Mouse (Mus musculus): ENCODE results near the gene Mpv17. TPM values are rescaled to one million over a fixed set of nuclear protein-coding genes. Genes with fewer than 3 reads are reported as not detected.

Mpv17 gene
- polyA plus RNA-seq, 1 experiment from 2014 or later = 59.9 TPM

- Histone ChIP-seq H3K27ac (no peak within 1 kb of the TSS), H3K4me3 (ENCODE audit: inconsistent target) (no peak within 1 kb of the TSS), H3K36me3 (ENCODE audit: inconsistent target) (no peaks in the 10 kb centered on the region), H3K79me2 (ENCODE audit: inconsistent target) (no peaks in the 10 kb centered on the region)
- 52% methylated on average over 9 of the region's 9 CpGs for WGBS (ENCODE audit: missing documents)
These were observed 48.2 kb downstream of the Mpv17 start, which contains the start of gene Dnajc5g for GRCm38 (mm10) chr5:31105814-31106335. Gene Dnajc5g (plus strand): TSS chr5:31106285.

GRCm38 (mm10) chr5:31095711-31096480 lies 58.2 kb downstream of the Mpv17 start:
- Histone ChIP-seq H3K4me3 (ENCODE audit: inconsistent target) (peak overlapping the region; percentile 10; the same call in 1 of the 2 replicates), H3K27ac (no peak overlapping the region), H3K36me3 (ENCODE audit: inconsistent target) (no peaks in the 10 kb centered on the region), H3K79me2 (ENCODE audit: inconsistent target) (no peaks in the 10 kb centered on the region)
- 40% methylated on average over 11 of the region's 11 CpGs for WGBS (ENCODE audit: missing documents)

- Histone ChIP-seq H3K27ac (no peak overlapping the region), H3K36me3 (ENCODE audit: inconsistent target) (no peaks in the 10 kb centered on the region), H3K79me2 (ENCODE audit: inconsistent target) (no peaks in the 10 kb centered on the region), H3K4me3 (ENCODE audit: inconsistent target) (peak overlapping the region; percentile 10; the same call in 1 of the 2 replicates)
- WGBS (ENCODE audit: missing documents) = 1% methylated on average over 59 of the region's 59 CpGs
These were observed 59.0 kb downstream of the Mpv17 start for GRCm38 (mm10) chr5:31094799-31095691.

GRCm38 (mm10) chr5:31094100-31094798 lies 59.8 kb downstream of the Mpv17 start:
- no peak overlapping the region for H3K27ac ChIP-seq
- no peak overlapping the region for H3K4me3 ChIP-seq (ENCODE audit: inconsistent target)
- WGBS (ENCODE audit: missing documents) = 5% methylated on average over 28 of the region's 29 CpGs
- H3K79me2 ChIP-seq (ENCODE audit: inconsistent target) = no peaks in the 10 kb centered on the region
- no peaks in the 10 kb centered on the region for H3K36me3 ChIP-seq (ENCODE audit: inconsistent target)

- Histone ChIP-seq H3K36me3 (ENCODE audit: inconsistent target) (no peaks in the 10 kb centered on the region), H3K79me2 (ENCODE audit: inconsistent target) (no peaks in the 10 kb centered on the region), H3K27ac (no peak overlapping the region), H3K4me3 (ENCODE audit: inconsistent target) (no peak overlapping the region)
- 4% methylated on average over 49 of the region's 54 CpGs for WGBS (ENCODE audit: missing documents)
These were observed 60.7 kb downstream of the Mpv17 start for GRCm38 (mm10) chr5:31093151-31094041.

GRCm38 (mm10) chr5:31092231-31092975 lies 61.6 kb downstream of the Mpv17 start:
- Histone ChIP-seq H3K27ac (no peak overlapping the region), H3K79me2 (ENCODE audit: inconsistent target) (no peaks in the 10 kb centered on the region), H3K36me3 (ENCODE audit: inconsistent target) (no peaks in the 10 kb centered on the region), H3K4me3 (ENCODE audit: inconsistent target) (no peak overlapping the region)
- WGBS (ENCODE audit: missing documents) = 10% methylated on average over 52 of the region's 53 CpGs

Other genes with a start within 250 kb of the Mpv17 start
- 186 to 192 TPM (median 190 TPM) in 3 replicates for gene Ost4, start 246.5 kb downstream of the Mpv17 start, polyA plus RNA-seq (2018)
- 21.8 to 51.0 TPM (median 46.5 TPM) in 3 replicates for gene Emilin1, start 240.8 kb downstream of the Mpv17 start, polyA plus RNA-seq (2018)
- gene Khk, start 232.8 kb downstream of the Mpv17 start, polyA plus RNA-seq (2018) = 10.2 to 18.1 TPM (median 14.4 TPM) in 3 replicates
- 0.17 TPM in 1 of 3 replicates, not detected in the others for gene Cgref1, start 208.7 kb downstream of the Mpv17 start, polyA plus RNA-seq (2018)
- gene Preb, start 193.9 kb downstream of the Mpv17 start, polyA plus RNA-seq (2018) = 68.1 to 87.2 TPM (median 71.0 TPM) in 3 replicates
- gene Tcf23, start 185.6 kb downstream of the Mpv17 start, polyA plus RNA-seq (2018) = not detected in 3 replicates
- gene Atraid, start 105.9 kb downstream of the Mpv17 start, polyA plus RNA-seq (2018) = 73.4 to 150 TPM (median 103 TPM) in 3 replicates
- gene Slc5a6, start 105.3 kb downstream of the Mpv17 start, polyA plus RNA-seq (2018) = 3.3 to 6.2 TPM (median 5.1 TPM) in 3 replicates
- gene Cad, start 99.5 kb downstream of the Mpv17 start, polyA plus RNA-seq (2018) = 5.8 to 16.7 TPM (median 7.3 TPM) in 3 replicates
- gene Dnajc5g, start 48.0 kb downstream of the Mpv17 start, polyA plus RNA-seq (2018) = not detected in 3 replicates
- not detected in 3 replicates for gene Slc30a3, start 46.0 kb downstream of the Mpv17 start, polyA plus RNA-seq (2018)
- not detected in 3 replicates for gene Trim54, start 37.5 kb downstream of the Mpv17 start, polyA plus RNA-seq (2018)
- not detected in 3 replicates for gene Ucn, start 15.4 kb downstream of the Mpv17 start, polyA plus RNA-seq (2018)
- 0.42 to 0.53 TPM in 2 of 3 replicates, not detected in the other for gene Gm29609, start 25.7 kb upstream of the Mpv17 start, polyA plus RNA-seq (2018)
- 25.3 to 29.9 TPM (median 29.5 TPM) in 3 replicates for gene Gtf3c2, start 25.9 kb upstream of the Mpv17 start, polyA plus RNA-seq (2018)
- 30.9 to 73.2 TPM (median 66.8 TPM) in 3 replicates for gene Snx17, start 39.0 kb upstream of the Mpv17 start, polyA plus RNA-seq (2018)
- 15.7 to 26.2 TPM (median 16.2 TPM) in 3 replicates for gene Eif2b4, start 39.2 kb upstream of the Mpv17 start, polyA plus RNA-seq (2018)
- gene Zfp513, start 48.1 kb upstream of the Mpv17 start, polyA plus RNA-seq (2018) = 20.3 to 33.4 TPM (median 25.0 TPM) in 3 replicates
- gene Ppm1g, start 66.4 kb upstream of the Mpv17 start, polyA plus RNA-seq (2018) = 49.8 to 88.3 TPM (median 76.6 TPM) in 3 replicates
- gene Nrbp1, start 86.6 kb upstream of the Mpv17 start, polyA plus RNA-seq (2018) = 68.4 to 96.8 TPM (median 84.5 TPM) in 3 replicates
- not detected in 3 replicates for gene Gm9970, start 87.0 kb upstream of the Mpv17 start, polyA plus RNA-seq (2018)
- gene Krtcap3, start 97.4 kb upstream of the Mpv17 start, polyA plus RNA-seq (2018) = 0.37 to 2.5 TPM (median 0.63 TPM) in 3 replicates
- gene Ift172, start 136.9 kb upstream of the Mpv17 start, polyA plus RNA-seq (2018) = 11.8 to 19.6 TPM (median 13.6 TPM) in 3 replicates
- gene Fndc4, start 141.8 kb upstream of the Mpv17 start, polyA plus RNA-seq (2018) = not detected in 3 replicates
- not detected in 3 replicates for gene Gckr, start 143.2 kb upstream of the Mpv17 start, polyA plus RNA-seq (2018)

Data from macrophage (primary cell).